ENCODE assay signal across 24 mouse cellular contexts in the genomic region with DNA sequence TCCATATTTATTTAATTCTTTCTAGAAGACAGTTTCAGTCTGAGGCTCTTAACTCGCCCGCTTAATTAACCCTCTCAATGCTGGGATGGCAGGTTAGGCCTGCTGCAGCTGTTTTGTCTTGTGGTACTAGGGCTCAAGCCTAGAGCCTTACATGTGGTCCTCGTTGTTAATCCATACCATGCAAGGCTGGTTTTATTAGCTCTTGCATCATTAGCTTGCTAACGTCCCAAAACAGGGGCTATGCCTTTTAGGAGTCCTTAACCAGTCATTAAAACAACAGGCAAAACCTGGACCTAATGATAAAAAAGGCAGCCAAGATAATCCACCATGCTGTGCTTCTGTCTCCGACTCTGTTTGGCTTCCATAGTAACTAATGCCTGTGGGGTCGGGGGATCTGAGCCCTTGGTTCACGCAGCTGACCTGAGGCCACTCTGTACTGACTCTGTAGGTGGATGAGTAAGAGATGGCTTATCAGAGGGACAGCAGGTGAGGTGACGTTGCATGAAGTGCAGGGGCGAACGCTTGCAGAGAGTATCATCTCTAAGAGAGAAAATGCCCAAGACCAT.
DNase-seq lines count a peak whose midpoint lies in the region; ATAC-seq and TF ChIP-seq lines count a peak whose summit lies in the region.
"Had no signal": no experiment of that assay in that cellular context is flagged by ENCODE, and none has a peak within 500 bp of the region (broad histone marks: within the 10 kb centered on the region; RNA-seq: fewer than 3 reads in every experiment).

No protein-coding gene starts in this region.

- WGBS in hindbrain, embryonic 13.5 days: 53% methylated on average over 10 of the region's 10 CpGs
- 62% methylated on average over 10 of the region's 10 CpGs for WGBS in hindbrain, embryonic 12.5 days
- whole genome bisulfite sequencing in midbrain, embryonic 13.5 days: 37% methylated on average over 10 of the region's 10 CpGs
- WGBS in midbrain, postnatal 0 days: 33% methylated on average over 10 of the region's 10 CpGs
- WGBS in limb, embryonic 12.5 days: 31% methylated on average over 10 of the region's 10 CpGs

- no peak for ATAC-seq in hindbrain, embryonic 13.5 days (ENCODE audit: low FRiP score)
- no peak for ATAC-seq in hindbrain, embryonic 12.5 days (ENCODE audit: low FRiP score)
- ATAC-seq in midbrain, embryonic 13.5 days: no peak
- ATAC-seq in midbrain, postnatal 0 days (ENCODE audit: low FRiP score): no peak
- peak; percentile 57 for ATAC-seq in limb, embryonic 12.5 days (ENCODE audit: insufficient number of reproducible peaks, insufficient read depth, low FRiP score, low TSS enrichment, low read depth)
- ATAC-seq: forebrain, embryonic 14.5 days; intestine, embryonic 16.5 days; liver, embryonic 12.5 days had no signal

- TF ChIP-seq CTCF in midbrain, postnatal 0 days (IDR thresholded peaks at IDR 0.05): no peak

- H3K4me1 ChIP-seq in hindbrain, embryonic 13.5 days (replicated peaks): peaks cover 23% of the 10 kb centered on the region
- H3K4me1 ChIP-seq in hindbrain, embryonic 12.5 days: 0 out of 2 replicates have a peak, but pooled peaks cover 7% of the 10 kb centered on the region
- peaks cover 21% of the 10 kb centered on the region for H3K4me1 ChIP-seq in midbrain, embryonic 13.5 days (replicated peaks)
- H3K4me1 ChIP-seq in midbrain, postnatal 0 days (ENCODE audit: insufficient read depth, low read length): no peaks in the 10 kb centered on the region
- peaks cover 32% of the 10 kb centered on the region for H3K4me1 ChIP-seq in limb, embryonic 12.5 days (replicated peaks)
- H3K4me1 ChIP-seq: liver, embryonic 12.5 days; stomach, embryonic 15.5 days had no signal

- no peaks in the 10 kb centered on the region for H3K27me3 ChIP-seq in hindbrain, embryonic 13.5 days
- H3K27me3 ChIP-seq in hindbrain, embryonic 12.5 days: no peaks in the 10 kb centered on the region
- H3K27me3 ChIP-seq in midbrain, embryonic 13.5 days: no peaks in the 10 kb centered on the region
- no peaks in the 10 kb centered on the region for H3K27me3 ChIP-seq in midbrain, postnatal 0 days (ENCODE audit: insufficient read depth, low read length)
- no peaks in the 10 kb centered on the region for H3K27me3 ChIP-seq in limb, embryonic 12.5 days
- H3K27me3 ChIP-seq: embryonic facial prominence, embryonic 13.5 days; heart, embryonic 15.5 days; liver, embryonic 12.5 days; neural tube, embryonic 12.5 days; stomach, embryonic 15.5 days had no signal

- H3K4me2 ChIP-seq in hindbrain, embryonic 13.5 days: no peak overlapping the region
- H3K4me2 ChIP-seq in hindbrain, embryonic 12.5 days (replicated peaks): no peak overlapping the region
- no peak overlapping the region for H3K4me2 ChIP-seq in midbrain, embryonic 13.5 days (replicated peaks)
- H3K4me2 ChIP-seq in midbrain, postnatal 0 days (ENCODE audit: low read depth, low read length, poor library complexity, severe bottlenecking): no peak overlapping the region
- H3K4me2 ChIP-seq in limb, embryonic 12.5 days: peak overlapping the region; percentile 6; the same call in 1 of the 2 replicates
- H3K4me2 ChIP-seq: embryonic facial prominence, embryonic 13.5 days; heart, embryonic 15.5 days; liver, embryonic 12.5 days; lung, embryonic 14.5 days; neural tube, embryonic 12.5 days; stomach, embryonic 15.5 days had no signal

- DNase-seq in midbrain, postnatal 0 days (ENCODE audit: low spot score): no peak
- peak; percentile 23 for DNase-seq in retina, postnatal 1 day
- no peak for DNase-seq in heart, adult 9 months (ENCODE audit: low spot score in 2 of 2)
- DNase-seq: adrenal gland, postnatal 14 days; gastrocnemius, postnatal 25 days; heart, adult 2 months; heart, postnatal 4 days; layer of hippocampus, postnatal 36 days; lung, embryonic 14.5 days had no signal

- no peak overlapping the region for H3K4me3 ChIP-seq in hindbrain, embryonic 13.5 days
- no peak overlapping the region for H3K4me3 ChIP-seq in hindbrain, embryonic 12.5 days
- no peak overlapping the region for H3K4me3 ChIP-seq in midbrain, embryonic 13.5 days (replicated peaks)
- no peak overlapping the region for H3K4me3 ChIP-seq in midbrain, postnatal 0 days (ENCODE audit: low read depth, low read length)
- no peak overlapping the region for H3K4me3 ChIP-seq in limb, embryonic 12.5 days (replicated peaks)
- H3K4me3 ChIP-seq: embryonic facial prominence, embryonic 13.5 days; heart, adult 2 months; heart, embryonic 15.5 days; layer of hippocampus, adult 2 months; liver, embryonic 12.5 days; neural tube, embryonic 12.5 days; stomach, embryonic 15.5 days had no signal

- peaks cover 77% of the 10 kb centered on the region for H3K36me3 ChIP-seq in hindbrain, embryonic 13.5 days
- peaks cover 68% of the 10 kb centered on the region for H3K36me3 ChIP-seq in hindbrain, embryonic 12.5 days
- H3K36me3 ChIP-seq in midbrain, embryonic 13.5 days: peaks cover 80% of the 10 kb centered on the region
- H3K36me3 ChIP-seq in midbrain, postnatal 0 days (ENCODE audit: insufficient read depth, low read length): peaks cover 67% of the 10 kb centered on the region
- H3K36me3 ChIP-seq in limb, embryonic 12.5 days: peaks cover 62% of the 10 kb centered on the region

- H3K27ac ChIP-seq in hindbrain, embryonic 13.5 days: no peak overlapping the region
- H3K27ac ChIP-seq in hindbrain, embryonic 12.5 days: no peak overlapping the region
- no peak overlapping the region for H3K27ac ChIP-seq in midbrain, embryonic 13.5 days
- H3K27ac ChIP-seq in midbrain, postnatal 0 days (ENCODE audit: low read depth, low read length): no peak overlapping the region
- peak overlapping the region; percentile 8 for H3K27ac ChIP-seq in limb, embryonic 12.5 days
- H3K27ac ChIP-seq: embryonic facial prominence, embryonic 13.5 days; heart, adult 2 months; heart, embryonic 15.5 days; kidney, postnatal 0 days; liver, embryonic 12.5 days; macrophage; neural tube, embryonic 12.5 days; stomach, embryonic 15.5 days had no signal

- H3K9me3 ChIP-seq in hindbrain, embryonic 13.5 days: no peaks in the 10 kb centered on the region
- H3K9me3 ChIP-seq in hindbrain, embryonic 12.5 days (replicated peaks): no peaks in the 10 kb centered on the region
- no peaks in the 10 kb centered on the region for H3K9me3 ChIP-seq in midbrain, embryonic 13.5 days
- H3K9me3 ChIP-seq in midbrain, postnatal 0 days (ENCODE audit: low read length): no peaks in the 10 kb centered on the region
- H3K9me3 ChIP-seq in limb, embryonic 12.5 days: no peaks in the 10 kb centered on the region
- H3K9me3 ChIP-seq: embryonic facial prominence, embryonic 13.5 days; G1E; heart, embryonic 15.5 days; liver, embryonic 12.5 days; neural tube, embryonic 12.5 days; stomach, embryonic 15.5 days had no signal

- 0 out of 2 replicates have a peak overlapping the region, but pooled peaks have one; percentile 20 for H3K9ac ChIP-seq in hindbrain, embryonic 13.5 days
- H3K9ac ChIP-seq in hindbrain, embryonic 12.5 days: no peak overlapping the region
- H3K9ac ChIP-seq in midbrain, embryonic 13.5 days (replicated peaks): 0 out of 2 replicates have a peak overlapping the region, but pooled peaks have one; percentile 32
- no peak overlapping the region for H3K9ac ChIP-seq in midbrain, postnatal 0 days (replicated peaks; ENCODE audit: low read length, poor library complexity, severe bottlenecking)
- H3K9ac ChIP-seq in limb, embryonic 12.5 days (replicated peaks): no peak overlapping the region
- H3K9ac ChIP-seq: embryonic facial prominence, embryonic 13.5 days; heart, embryonic 15.5 days; liver, embryonic 12.5 days; lung, embryonic 14.5 days; neural tube, embryonic 12.5 days; stomach, embryonic 15.5 days had no signal

Comparison
In these comparisons a context has a peak if more than half of its experiments do, and no peak if none do; other contexts are left out.
1. H3K9ac ChIP-seq: peak in hindbrain, embryonic 13.5 days (single experiment) and midbrain, embryonic 13.5 days (single experiment); none in hindbrain, embryonic 12.5 days (single experiment), midbrain, postnatal 0 days (single experiment) and limb, embryonic 12.5 days (single experiment).